Mouse (Mus musculus) neural tube, embryonic 13.5 days (tissue): Measurements from ENCODE around the gene P2rx1. TPM values are rescaled to one million over a fixed set of nuclear protein-coding genes. Genes with fewer than 3 reads are reported as not detected.

ENCODE experiments used
- ATAC-seq: fragments of 200-750 bp; cut with Nextera tagmentation; 2 replicates; pipeline ENCODE4 v1.8.0; 2017; ENCODE audit warnings: low read depth, mild to moderate bottlenecking, moderate TSS enrichment, moderate library complexity
- H3K27ac ChIP-seq: fragments of 300-500 bp; sonication (generic); replicated peaks from 2 replicates; pipeline ENCODE4 v1.5.1; 2015; ENCODE audit warnings: moderate library complexity, mild to moderate bottlenecking, inconsistent platforms
- H3K27me3 ChIP-seq: fragments of 300-500 bp; sonication (generic); 2 replicates; pipeline ENCODE4 v1.6.1; 2015; ENCODE audit warnings: mild to moderate bottlenecking, inconsistent platforms
- H3K36me3 ChIP-seq: fragments of 300-500 bp; sonication (generic); 2 replicates; pipeline ENCODE4 v1.6.1; 2015; ENCODE audit warnings: mild to moderate bottlenecking, inconsistent platforms
- H3K4me1 ChIP-seq: fragments of 300-500 bp; sonication (generic); replicated peaks from 2 replicates; pipeline ENCODE4 v1.6.1; 2015; ENCODE audit warnings: inconsistent platforms
- H3K4me2 ChIP-seq: fragments of 300-500 bp; sonication (generic); 2 replicates; pipeline ENCODE4 v1.6.1; 2015; ENCODE audit warnings: inconsistent platforms, mild to moderate bottlenecking, moderate library complexity
- H3K4me3 ChIP-seq: fragments of 300-500 bp; sonication (generic); 2 replicates; pipeline ENCODE4 v1.5.1; 2015; ENCODE audit warnings: mild to moderate bottlenecking, inconsistent platforms
- H3K9ac ChIP-seq: fragments of 300-500 bp; sonication (generic); 2 replicates; pipeline ENCODE4 v1.6.1; 2015; ENCODE audit warnings: moderate library complexity, mild to moderate bottlenecking, inconsistent platforms
- H3K9me3 ChIP-seq: fragments of 300-500 bp; sonication (generic); 2 replicates; pipeline ENCODE4 v1.6.1; 2016; ENCODE audit warnings: inconsistent platforms
- WGBS: fragments of 180-500 bp; shearing (Covaris S2); methylation state at CpG from one replicate; pipeline ENCODE4 v1.1.7; 2015; 5-methylcytosine and 5-hydroxymethylcytosine counted together
- polyA plus RNA-seq: library from polyadenylated mRNA; unstranded; fragments of >200 nt; fragmentation: Nextera tagmentation; extraction: Ambion mirVana; gene quantifications from 2 replicates; pipeline ENCODE4 v1.2.1, GENCODE M21; 2015

The P2rx1 gene
- polyA plus RNA-seq = 0.38 and 0.96 TPM in 2 replicates

DNA sequence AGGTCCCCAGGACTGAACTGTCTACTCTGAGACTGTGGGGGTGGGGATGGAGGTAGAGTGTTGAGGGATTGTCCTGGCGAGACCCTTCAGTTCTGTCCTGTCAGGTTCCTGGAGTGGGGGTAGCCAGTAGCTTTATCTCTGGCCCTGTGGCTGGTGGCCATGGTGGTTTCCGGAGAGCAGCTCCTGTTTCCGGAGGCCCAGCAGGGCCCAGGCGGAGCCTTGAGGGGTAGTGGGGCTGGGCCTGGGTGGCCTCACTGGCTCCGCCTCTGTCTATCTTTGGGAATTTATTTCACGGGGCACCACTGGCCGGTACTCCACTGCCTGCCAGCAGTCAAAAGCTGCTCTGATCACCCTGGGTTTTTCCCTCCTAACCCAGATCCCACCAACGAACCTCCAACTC, at the start of gene P2rx1:
Gene P2rx1, plus strand, starts transcription at position 333 of the 400 bp plus-strand sequence.
- 58% methylated on average over 8 of the region's 8 CpGs for WGBS
- Histone ChIP-seq H3K4me3 (no peak within 1 kb of the TSS), H3K27ac (no peak within 1 kb of the TSS), H3K27me3 (no peaks in the 10 kb centered on the region), H3K4me1 (no peaks in the 10 kb centered on the region), H3K36me3 (no peaks in the 10 kb centered on the region), H3K9ac (no peak within 1 kb of the TSS), H3K9me3 (no peaks in the 10 kb centered on the region), H3K4me2 (no peak within 1 kb of the TSS)
- ATAC-seq = no peak

- H3K4me3 ChIP-seq = no peak overlapping the region
- no peaks in the 10 kb centered on the region for H3K36me3 ChIP-seq
- H3K9me3 ChIP-seq = no peaks in the 10 kb centered on the region
- H3K4me2 ChIP-seq = no peak overlapping the region
- H3K9ac ChIP-seq = no peak overlapping the region
- no peak overlapping the region for H3K27ac ChIP-seq
- ATAC-seq = no peak
- H3K4me1 ChIP-seq = peaks cover 7% of the 10 kb centered on the region; the same call in 1 of the 2 replicates
- 69% methylated on average over 22 of the region's 22 CpGs for whole genome bisulfite sequencing
- no peaks in the 10 kb centered on the region for H3K27me3 ChIP-seq
These were observed 47.5 kb upstream of the P2rx1 start for GRCm38 (mm10) chr11:72951137-72952000.

GRCm38 (mm10) chr11:72952226-72952625, 46.7 kb upstream of the P2rx1 start:
- Histone ChIP-seq H3K4me3 (no peak overlapping the region), H3K27ac (no peak overlapping the region), H3K4me1 (peaks cover 7% of the 10 kb centered on the region; the same call in 1 of the 2 replicates), H3K27me3 (0 out of 2 replicates have a peak, but pooled peaks cover 4% of the 10 kb centered on the region), H3K36me3 (no peaks in the 10 kb centered on the region), H3K9me3 (no peaks in the 10 kb centered on the region), H3K4me2 (no peak overlapping the region), H3K9ac (no peak overlapping the region)
- ATAC-seq = no peak
- 63% methylated on average over 3 of the region's 3 CpGs for WGBS

DNA sequence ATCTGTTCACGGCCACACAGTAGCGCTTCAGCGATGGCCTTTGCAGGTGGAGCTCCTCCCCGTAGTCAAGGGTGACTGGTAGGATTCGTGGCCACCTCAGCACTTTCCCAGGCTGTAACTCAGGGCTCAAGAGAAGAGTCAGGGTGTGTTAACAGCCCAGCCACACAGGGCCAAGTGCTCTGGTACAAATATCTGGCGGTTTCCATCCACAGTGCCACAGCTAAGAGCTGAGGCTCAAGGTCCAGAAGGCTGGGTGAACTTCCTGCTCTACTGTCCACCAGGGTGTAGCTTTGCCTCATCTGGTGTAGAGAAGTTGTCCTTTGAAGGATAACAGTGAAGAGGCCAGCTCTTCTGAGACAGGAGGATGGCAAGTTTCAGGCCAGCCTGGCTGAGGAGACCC, 46.2 kb upstream of the P2rx1 start:
- WGBS = 88% methylated on average over 6 of the region's 6 CpGs
- H3K9ac ChIP-seq = no peak overlapping the region
- 0 out of 2 replicates have a peak, but pooled peaks cover 4% of the 10 kb centered on the region for H3K27me3 ChIP-seq
- H3K27ac ChIP-seq = no peak overlapping the region
- H3K9me3 ChIP-seq = no peaks in the 10 kb centered on the region
- H3K4me3 ChIP-seq = no peak overlapping the region
- H3K4me2 ChIP-seq = no peak overlapping the region
- ATAC-seq = no peak
- no peaks in the 10 kb centered on the region for H3K36me3 ChIP-seq
- H3K4me1 ChIP-seq = peaks cover 3% of the 10 kb centered on the region; the same call in 1 of the 2 replicates

GRCm38 (mm10) chr11:72953116-72953439, 45.8 kb upstream of the P2rx1 start:
- 0 out of 2 replicates have a peak, but pooled peaks cover 3% of the 10 kb centered on the region for H3K4me1 ChIP-seq

DNA sequence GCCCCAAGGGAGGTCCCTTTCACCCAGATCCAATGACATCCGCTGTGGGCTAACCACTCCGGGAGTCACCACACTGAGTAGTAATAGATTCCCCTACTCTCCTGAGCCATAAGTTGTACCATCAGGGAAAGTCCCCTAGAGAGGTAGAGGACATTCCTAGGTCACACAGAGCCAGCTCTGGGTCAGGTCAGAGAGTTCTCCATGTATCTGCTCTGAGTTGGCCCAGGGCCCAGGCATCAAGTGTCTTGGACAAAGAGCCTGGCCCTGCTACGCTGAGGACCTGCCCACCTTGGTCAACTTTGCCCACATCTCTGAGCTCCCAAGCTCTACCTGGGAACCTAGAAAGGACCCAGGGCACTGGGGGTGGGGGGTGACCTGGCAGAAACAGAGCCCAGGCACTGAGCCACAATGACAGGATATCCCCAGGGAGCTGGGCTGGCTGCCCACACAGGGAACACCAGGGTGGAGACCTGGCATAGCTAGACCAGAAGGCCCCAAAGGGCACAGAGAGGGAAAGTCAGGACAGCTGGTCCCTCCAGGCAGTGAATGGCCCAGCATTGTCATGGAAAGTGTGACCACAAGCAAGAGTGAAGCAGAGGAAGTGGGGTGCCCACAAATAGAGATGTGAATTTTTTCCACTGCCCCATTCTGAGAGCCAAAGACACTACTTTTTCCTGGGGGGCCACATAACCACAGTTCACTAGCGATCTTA, 45.3 kb upstream of the P2rx1 start:
- Histone ChIP-seq H3K27ac (no peak overlapping the region), H3K9ac (no peak overlapping the region), H3K4me3 (no peak overlapping the region), H3K36me3 (no peaks in the 10 kb centered on the region), H3K27me3 (0 out of 2 replicates have a peak, but pooled peaks cover 4% of the 10 kb centered on the region), H3K4me1 (0 out of 2 replicates have a peak, but pooled peaks cover 3% of the 10 kb centered on the region), H3K4me2 (no peak overlapping the region), H3K9me3 (no peaks in the 10 kb centered on the region)
- 86% methylated on average over 4 of the region's 4 CpGs for WGBS
- no peak for ATAC-seq

More at GRCm38 (mm10) chr11:72953116-72953439, 45.8 kb upstream of the P2rx1 start:
- Histone ChIP-seq H3K4me2 (no peak overlapping the region), H3K4me3 (no peak overlapping the region), H3K27ac (no peak overlapping the region), H3K27me3 (0 out of 2 replicates have a peak, but pooled peaks cover 4% of the 10 kb centered on the region), H3K36me3 (no peaks in the 10 kb centered on the region), H3K9ac (no peak overlapping the region), H3K9me3 (no peaks in the 10 kb centered on the region)
- no peak for ATAC-seq
- 81% methylated on average over 1 of the region's 1 CpGs for WGBS

GRCm38 (mm10) chr11:72954216-72954615, 44.7 kb upstream of the P2rx1 start:
- Histone ChIP-seq H3K27ac (no peak overlapping the region), H3K4me2 (no peak overlapping the region), H3K9ac (no peak overlapping the region), H3K9me3 (no peaks in the 10 kb centered on the region), H3K4me3 (no peak overlapping the region), H3K36me3 (no peaks in the 10 kb centered on the region), H3K4me1 (0 out of 2 replicates have a peak, but pooled peaks cover 3% of the 10 kb centered on the region), H3K27me3 (peaks cover 8% of the 10 kb centered on the region)
- 85% methylated on average over 4 of the region's 4 CpGs for WGBS
- no peak for ATAC-seq

- no peaks in the 10 kb centered on the region for H3K36me3 ChIP-seq
- peaks cover 21% of the 10 kb centered on the region for H3K27me3 ChIP-seq
- 0 out of 2 replicates have a peak, but pooled peaks cover 3% of the 10 kb centered on the region for H3K4me1 ChIP-seq
- no peak overlapping the region for H3K4me3 ChIP-seq
- H3K4me2 ChIP-seq = no peak overlapping the region
- no peak for ATAC-seq
- no peak overlapping the region for H3K9ac ChIP-seq
- no peaks in the 10 kb centered on the region for H3K9me3 ChIP-seq
- 72% methylated on average over 5 of the region's 5 CpGs for WGBS
- no peak overlapping the region for H3K27ac ChIP-seq
These were observed 43.4 kb upstream of the P2rx1 start for GRCm38 (mm10) chr11:72955339-72955974.

DNA sequence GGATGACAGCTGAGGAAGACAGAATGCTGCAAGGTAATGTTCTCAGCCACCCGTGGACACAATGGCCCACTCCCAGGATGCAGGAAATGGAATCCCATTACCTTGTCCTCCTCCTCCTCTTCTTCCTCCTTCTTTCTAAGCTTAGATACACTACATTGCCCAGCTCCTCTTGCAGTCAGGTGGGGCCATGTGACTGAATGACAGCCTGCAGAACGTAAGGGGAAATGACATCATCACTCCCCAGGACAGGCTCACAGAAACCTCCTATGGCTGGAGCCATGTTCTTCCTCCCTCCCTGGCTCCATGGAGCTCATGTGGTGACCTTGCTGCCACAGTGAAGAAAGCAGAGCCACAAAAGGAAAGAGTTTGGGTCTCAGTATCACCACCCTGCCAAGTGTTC, 41.6 kb upstream of the P2rx1 start:
- no peak overlapping the region for H3K9ac ChIP-seq
- no peaks in the 10 kb centered on the region for H3K36me3 ChIP-seq
- peaks cover 15% of the 10 kb centered on the region for H3K4me1 ChIP-seq
- H3K4me2 ChIP-seq = no peak overlapping the region
- WGBS = 72% methylated on average over 2 of the region's 2 CpGs
- ATAC-seq = no peak
- H3K27me3 ChIP-seq = peaks cover 39% of the 10 kb centered on the region
- H3K9me3 ChIP-seq = no peaks in the 10 kb centered on the region
- no peak overlapping the region for H3K4me3 ChIP-seq
- H3K27ac ChIP-seq = no peak overlapping the region

DNA sequence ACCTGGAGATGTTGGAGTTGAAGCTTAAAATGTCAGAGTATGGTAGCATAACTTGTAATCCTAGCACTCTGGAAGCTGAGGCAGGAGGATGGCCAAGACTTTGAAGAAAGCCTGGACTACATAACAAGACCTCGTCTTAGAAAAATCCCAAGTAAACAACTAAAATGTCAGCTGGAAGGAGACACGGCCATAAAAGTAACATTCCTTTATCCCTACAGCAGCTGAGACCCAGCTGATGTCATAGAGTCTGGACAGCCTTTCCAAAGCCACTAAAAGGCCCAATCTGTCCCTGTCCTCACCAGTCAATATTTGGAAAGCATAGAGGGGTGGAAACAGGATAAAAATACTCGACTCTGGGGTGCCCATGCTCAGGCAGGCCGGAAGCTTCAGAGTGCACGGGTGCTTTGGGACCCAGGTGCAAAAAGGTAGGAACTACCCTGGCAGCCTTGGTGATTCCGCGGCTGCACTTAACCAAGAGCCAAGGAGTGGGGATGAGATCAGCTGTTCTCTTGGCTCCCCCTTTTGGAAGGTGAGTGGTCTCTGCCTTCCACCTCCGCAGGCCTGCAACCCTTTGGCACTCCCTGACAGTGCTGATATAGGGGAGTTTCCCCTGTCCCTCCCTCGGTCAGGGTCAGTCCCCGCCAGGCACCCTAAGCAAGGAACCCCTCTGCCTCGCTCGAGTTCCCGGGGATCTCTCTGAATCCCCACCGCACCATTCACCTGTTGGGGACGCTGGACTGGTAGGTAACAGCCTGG, 38.8 kb upstream of the P2rx1 start:
- H3K4me1 ChIP-seq = peaks cover 12% of the 10 kb centered on the region
- no peak overlapping the region for H3K27ac ChIP-seq
- H3K36me3 ChIP-seq = no peaks in the 10 kb centered on the region
- ATAC-seq = no peak
- no peaks in the 10 kb centered on the region for H3K9me3 ChIP-seq
- H3K27me3 ChIP-seq = peaks cover 55% of the 10 kb centered on the region
- WGBS = 14% methylated on average over 15 of the region's 15 CpGs
- H3K4me2 ChIP-seq = 0 out of 2 replicates have a peak overlapping the region, but pooled peaks have one; percentile 50
- H3K4me3 ChIP-seq = no peak overlapping the region
- H3K9ac ChIP-seq = no peak overlapping the region

DNA sequence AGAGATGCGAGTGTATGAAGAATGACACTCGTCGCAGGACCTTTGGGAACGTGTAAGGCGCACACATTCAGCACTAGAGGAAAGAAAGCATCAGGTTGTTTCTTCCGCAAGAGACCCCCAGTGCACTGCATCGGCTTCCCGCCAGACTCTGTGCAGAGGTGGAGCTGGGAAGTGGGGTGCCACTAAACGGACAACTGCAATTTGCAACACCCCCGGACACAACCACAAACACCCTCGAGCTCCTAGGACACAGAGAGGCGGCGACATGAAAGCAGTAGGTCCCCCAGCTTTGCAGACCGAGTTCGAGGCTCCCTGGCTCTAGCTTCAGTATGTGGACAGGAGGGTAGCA, 38.2 kb upstream of the P2rx1 start:
- no peak overlapping the region for H3K9ac ChIP-seq
- H3K27me3 ChIP-seq = peaks cover 55% of the 10 kb centered on the region
- 3% methylated on average over 15 of the region's 15 CpGs for WGBS

More for the DNA sequence above, 38.2 kb upstream of the P2rx1 start:
- H3K4me2 ChIP-seq = peak overlapping the region; percentile 50
- no peak overlapping the region for H3K27ac ChIP-seq
- peak overlapping the region; percentile 26 for H3K4me3 ChIP-seq
- H3K4me1 ChIP-seq = peaks cover 12% of the 10 kb centered on the region
- no peaks in the 10 kb centered on the region for H3K36me3 ChIP-seq
- no peak for ATAC-seq
- H3K9me3 ChIP-seq = no peaks in the 10 kb centered on the region
